Mouse (Mus musculus) frontal cortex, postnatal 10 days (tissue): ENCODE measurements at regions not wholly inside any gene's neighbourhood (a gene's known extent, or its start where the extent isn't known, plus 50 kb on each side); places are given as distances from the start of the nearest gene placed in this dataset.

ENCODE experiments used
- DNase-seq, 2 experiments: peaks; one replicate each; pipeline ENCODE4 v3.0.0; 2022; ENCODE audit warnings: low spot score in 2 of 2, mixed read lengths in 1 of 2

- no peak for DNase-seq
These were observed 58.6 kb upstream of the Prdm8 start for GRCm38 (mm10) chr5:98108394-98108793.

- DNase-seq, result peak; percentile 13 to 19
These were observed 60.7 kb upstream of the Prdm8 start for GRCm38 (mm10) chr5:98106261-98106660.

DNA sequence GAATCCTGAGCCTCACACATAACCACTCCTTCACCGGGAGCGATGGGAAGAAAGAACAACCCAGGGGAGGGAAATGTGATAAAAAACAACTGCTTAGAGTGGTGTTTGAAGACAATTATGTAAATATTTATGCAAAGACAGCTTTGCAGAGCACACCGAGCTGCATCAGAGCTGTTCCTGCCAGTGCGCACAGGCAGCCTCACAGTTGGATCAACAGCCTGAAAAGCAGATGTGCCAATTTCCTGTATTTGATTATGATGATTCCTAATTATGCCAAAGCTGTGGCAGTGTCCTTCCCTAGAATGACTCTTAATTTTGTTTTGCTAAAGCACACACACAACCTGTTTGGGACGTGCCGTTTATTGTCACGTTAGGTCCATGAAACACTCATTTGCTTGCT lies 52.6 kb upstream of the Antxr2 start:
- no peak for DNase-seq

- DNase-seq, result no peak
These were observed 50.4 kb upstream of the Antxr2 start for GRCm38 (mm10) chr5:98081204-98081603.
